Mouse (Mus musculus): ENCODE measurements around the gene Gli1. TPM values are rescaled to one million over a fixed set of nuclear protein-coding genes. Genes with fewer than 3 reads are reported as not detected.

Gene Gli1
- polyA plus RNA-seq, 1 experiment from 2014 or later, result 16.9 TPM

- H3K9ac ChIP-seq, result no peak overlapping the region
- H3K4me3 ChIP-seq (ENCODE audit: low read depth, low read length), result no peak overlapping the region
- WGBS, result 72% methylated on average over 7 of the region's 7 CpGs
- 0 out of 2 replicates have a peak, but pooled peaks cover 5% of the 10 kb centered on the region for H3K9me3 ChIP-seq (ENCODE audit: low read depth, low read length)
- H3K4me2 ChIP-seq, result no peak overlapping the region
- no peak for TF ChIP-seq CTCF (IDR thresholded peaks at IDR 0.05; ENCODE audit: low read depth)
- H3K4me1 ChIP-seq (ENCODE audit: insufficient read depth), result peaks cover 5% of the 10 kb centered on the region; the same call in 1 of the 2 replicates
- no peak overlapping the region for H3K27ac ChIP-seq (ENCODE audit: low read depth)
- peaks cover 40% of the 10 kb centered on the region for H3K27me3 ChIP-seq (ENCODE audit: insufficient read depth, low read length)
- ATAC-seq (ENCODE audit: insufficient read depth) (no peak), DNase-seq (no peak)
- H3K36me3 ChIP-seq (ENCODE audit: insufficient read depth), result peaks cover 47% of the 10 kb centered on the region
Observed at GRCm38 (mm10) chr10:127330212-127330611, 11.6 kb downstream of the Gli1 start.

- no peak for ATAC-seq (ENCODE audit: insufficient read depth)
- Histone ChIP-seq H3K36me3 (ENCODE audit: insufficient read depth) (peaks cover 30% of the 10 kb centered on the region; the same call in 1 of the 2 replicates), H3K27me3 (ENCODE audit: insufficient read depth, low read length) (peaks cover 52% of the 10 kb centered on the region)
Observed at GRCm38 (mm10) chr10:127327461-127328145, 14.2 kb downstream of the Gli1 start.

GRCm38 (mm10) chr10:127326828-127327227, 14.9 kb downstream of the Gli1 start:
- DNase-seq, result no peak
- WGBS, result 9% methylated on average over 29 of the region's 29 CpGs

More at GRCm38 (mm10) chr10:127327461-127328145, 14.2 kb downstream of the Gli1 start:
- peaks cover 5% of the 10 kb centered on the region; the same call in 1 of the 2 replicates for H3K4me1 ChIP-seq (ENCODE audit: insufficient read depth)
- H3K9me3 ChIP-seq (ENCODE audit: low read depth, low read length), result 0 out of 2 replicates have a peak, but pooled peaks cover 5% of the 10 kb centered on the region
- 46% methylated on average over 18 of the region's 18 CpGs for WGBS
- H3K9ac ChIP-seq, result no peak overlapping the region
- H3K4me3 ChIP-seq (ENCODE audit: low read depth, low read length), result no peak overlapping the region
- DNase-seq, result no peak
- no peak for TF ChIP-seq CTCF (IDR thresholded peaks at IDR 0.05; ENCODE audit: low read depth)
- H3K27ac ChIP-seq (ENCODE audit: low read depth), result no peak overlapping the region
- H3K4me2 ChIP-seq, result no peak overlapping the region

GRCm38 (mm10) chr10:127326017-127326801, 15.6 kb downstream of the Gli1 start:
- no peak for TF ChIP-seq CTCF (IDR thresholded peaks at IDR 0.05; ENCODE audit: low read depth)
- peaks cover 5% of the 10 kb centered on the region; the same call in 1 of the 2 replicates for H3K4me1 ChIP-seq (ENCODE audit: insufficient read depth)
- WGBS, result 2% methylated on average over 51 of the region's 54 CpGs
- peak overlapping the region; percentile 44 for H3K4me3 ChIP-seq (ENCODE audit: low read depth, low read length)
- peak overlapping the region; percentile 36 for H3K9ac ChIP-seq
- H3K27me3 ChIP-seq (ENCODE audit: insufficient read depth, low read length), result peaks cover 52% of the 10 kb centered on the region
- ATAC-seq (ENCODE audit: insufficient read depth) (peak; percentile 25; the same call in 1 of the 2 replicates), DNase-seq (peak; percentile 50)
- H3K36me3 ChIP-seq (ENCODE audit: insufficient read depth), result peaks cover 16% of the 10 kb centered on the region; the same call in 1 of the 2 replicates
- H3K27ac ChIP-seq (ENCODE audit: low read depth), result no peak overlapping the region
- H3K4me2 ChIP-seq, result peak overlapping the region; percentile 73
- H3K9me3 ChIP-seq (ENCODE audit: low read depth, low read length), result 0 out of 2 replicates have a peak, but pooled peaks cover 5% of the 10 kb centered on the region

More at GRCm38 (mm10) chr10:127326828-127327227, 14.9 kb downstream of the Gli1 start:
- H3K27ac ChIP-seq (ENCODE audit: low read depth), result no peak overlapping the region
- H3K4me1 ChIP-seq (ENCODE audit: insufficient read depth), result peaks cover 5% of the 10 kb centered on the region; the same call in 1 of the 2 replicates
- H3K9me3 ChIP-seq (ENCODE audit: low read depth, low read length), result 0 out of 2 replicates have a peak, but pooled peaks cover 5% of the 10 kb centered on the region
- H3K27me3 ChIP-seq (ENCODE audit: insufficient read depth, low read length), result peaks cover 52% of the 10 kb centered on the region
- no peak for TF ChIP-seq CTCF (IDR thresholded peaks at IDR 0.05; ENCODE audit: low read depth)
- H3K4me3 ChIP-seq (ENCODE audit: low read depth, low read length), result peak overlapping the region; percentile 44
- peak overlapping the region; percentile 73 for H3K4me2 ChIP-seq
- H3K9ac ChIP-seq, result peak overlapping the region; percentile 36
- peaks cover 22% of the 10 kb centered on the region; the same call in 1 of the 2 replicates for H3K36me3 ChIP-seq (ENCODE audit: insufficient read depth)
- no peak for ATAC-seq (ENCODE audit: insufficient read depth)

- Histone ChIP-seq H3K27me3 (ENCODE audit: insufficient read depth, low read length) (peaks cover 52% of the 10 kb centered on the region), H3K9ac (peak overlapping the region; percentile 36; the same call in 1 of the 2 replicates), H3K9me3 (ENCODE audit: low read depth, low read length) (0 out of 2 replicates have a peak, but pooled peaks cover 5% of the 10 kb centered on the region), H3K4me3 (ENCODE audit: low read depth, low read length) (peak overlapping the region; percentile 44), H3K27ac (ENCODE audit: low read depth) (no peak overlapping the region), H3K4me1 (ENCODE audit: insufficient read depth) (peaks cover 5% of the 10 kb centered on the region; the same call in 1 of the 2 replicates), H3K4me2 (peak overlapping the region; percentile 73), H3K36me3 (ENCODE audit: insufficient read depth) (peaks cover 10% of the 10 kb centered on the region; the same call in 1 of the 2 replicates)
- DNase-seq (no peak), ATAC-seq (ENCODE audit: insufficient read depth) (no peak)
- 30% methylated on average over 14 of the region's 14 CpGs for WGBS
- TF ChIP-seq CTCF (IDR thresholded peaks at IDR 0.05; ENCODE audit: low read depth), result no peak
Observed at GRCm38 (mm10) chr10:127325454-127326016, 16.2 kb downstream of the Gli1 start.

GRCm38 (mm10) chr10:127324495-127324894, 17.3 kb downstream of the Gli1 start:
- Histone ChIP-seq H3K9ac (no peak overlapping the region), H3K27ac (ENCODE audit: low read depth) (no peak overlapping the region), H3K27me3 (ENCODE audit: insufficient read depth, low read length) (peaks cover 52% of the 10 kb centered on the region), H3K9me3 (ENCODE audit: low read depth, low read length) (0 out of 2 replicates have a peak, but pooled peaks cover 5% of the 10 kb centered on the region), H3K4me3 (ENCODE audit: low read depth, low read length) (no peak overlapping the region), H3K4me2 (peak overlapping the region; percentile 15; the same call in 1 of the 2 replicates), H3K36me3 (ENCODE audit: insufficient read depth) (no peaks in the 10 kb centered on the region), H3K4me1 (ENCODE audit: insufficient read depth) (peaks cover 5% of the 10 kb centered on the region; the same call in 1 of the 2 replicates)
- TF ChIP-seq CTCF (IDR thresholded peaks at IDR 0.05; ENCODE audit: low read depth), result peak; percentile 52
- 10% methylated on average over 7 of the region's 7 CpGs for whole genome bisulfite sequencing
- DNase-seq (peak; percentile 70), ATAC-seq (ENCODE audit: insufficient read depth) (no peak)
